Mouse (Mus musculus) stomach, postnatal 0 days (tissue): Measurements from ENCODE around the gene Cacna2d4. TPM values are rescaled to one million over a fixed set of nuclear protein-coding genes. Genes with fewer than 3 reads are reported as not detected.

Experiments used
- ATAC-seq: fragments of 200-750 bp; cut with Nextera tagmentation; 2 replicates; pipeline ENCODE4 v1.8.0; 2017; ENCODE audit not compliant: low FRiP score, low TSS enrichment
- DNase-seq: peaks from one replicate; pipeline ENCODE4 v3.0.0-alpha.2; 2016; ENCODE audit warnings: low spot score
- H3K27ac ChIP-seq: fragments of 300-500 bp; sonication (generic); replicated peaks from 2 replicates; pipeline ENCODE4 v1.5.1; 2014; ENCODE audit warnings: mild to moderate bottlenecking, control low read depth
- H3K27me3 ChIP-seq: fragments of 300-500 bp; sonication (generic); 2 replicates; pipeline ENCODE4 v1.6.1; 2014; ENCODE audit warnings: low read length; ENCODE audit not compliant: control insufficient read depth, insufficient read depth
- H3K36me3 ChIP-seq: fragments of 300-500 bp; sonication (generic); 2 replicates; pipeline ENCODE4 v1.6.1; 2014; ENCODE audit warnings: low read length, mixed read lengths; ENCODE audit not compliant: control insufficient read depth, insufficient read depth
- H3K4me1 ChIP-seq: fragments of 300-500 bp; sonication (generic); replicated peaks from 2 replicates; pipeline ENCODE4 v1.6.1; 2014; ENCODE audit warnings: antibody characterized with exemption; ENCODE audit not compliant: control insufficient read depth, insufficient read depth
- H3K4me2 ChIP-seq: fragments of 300-500 bp; sonication (generic); replicated peaks from 2 replicates; pipeline ENCODE4 v1.6.1; 2014; ENCODE audit warnings: low read depth, mild to moderate bottlenecking, control low read depth, moderate library complexity
- H3K4me3 ChIP-seq: fragments of 300-500 bp; sonication (generic); 2 replicates; pipeline ENCODE4 v1.5.1; 2014; ENCODE audit warnings: low read depth, low read length, control low read depth
- H3K9ac ChIP-seq: fragments of 300-500 bp; sonication (generic); 2 replicates; pipeline ENCODE4 v1.6.1; 2014; ENCODE audit warnings: mild to moderate bottlenecking, low read length, control low read depth, mixed read lengths
- H3K9me3 ChIP-seq: fragments of 300-500 bp; sonication (generic); 2 replicates; pipeline ENCODE4 v1.6.1; 2016; ENCODE audit warnings: low read length; ENCODE audit not compliant: control insufficient read depth
- CTCF ChIP-seq: IDR thresholded peaks from 2 replicates; pipeline ENCODE4 v1.5.1; 2016; ENCODE audit warnings: antibody characterized with exemption, low read depth, mild to moderate bottlenecking, moderate library complexity
- EP300 ChIP-seq: optimal IDR thresholded peaks from 2 replicates; pipeline ENCODE3; 2016; ENCODE audit warnings: antibody characterized with exemption
- WGBS: fragments of 180-500 bp; shearing (Covaris S2); extraction: QIAGEN DNeasy Blood & Tissue Kit; methylation state at CpG from one replicate; pipeline ENCODE4 v1.1.7; 2014; 5-methylcytosine and 5-hydroxymethylcytosine counted together
- polyA plus RNA-seq: library from polyadenylated mRNA; unstranded; fragments of >200 nt; fragmentation: Nextera tagmentation; extraction: Ambion mirVana; gene quantifications from 2 replicates; pipeline ENCODE4 v1.2.1, GENCODE M21; 2015

Gene Cacna2d4
- polyA plus RNA-seq, 1 experiment from 2014 or later = 0.13 TPM

DNA sequence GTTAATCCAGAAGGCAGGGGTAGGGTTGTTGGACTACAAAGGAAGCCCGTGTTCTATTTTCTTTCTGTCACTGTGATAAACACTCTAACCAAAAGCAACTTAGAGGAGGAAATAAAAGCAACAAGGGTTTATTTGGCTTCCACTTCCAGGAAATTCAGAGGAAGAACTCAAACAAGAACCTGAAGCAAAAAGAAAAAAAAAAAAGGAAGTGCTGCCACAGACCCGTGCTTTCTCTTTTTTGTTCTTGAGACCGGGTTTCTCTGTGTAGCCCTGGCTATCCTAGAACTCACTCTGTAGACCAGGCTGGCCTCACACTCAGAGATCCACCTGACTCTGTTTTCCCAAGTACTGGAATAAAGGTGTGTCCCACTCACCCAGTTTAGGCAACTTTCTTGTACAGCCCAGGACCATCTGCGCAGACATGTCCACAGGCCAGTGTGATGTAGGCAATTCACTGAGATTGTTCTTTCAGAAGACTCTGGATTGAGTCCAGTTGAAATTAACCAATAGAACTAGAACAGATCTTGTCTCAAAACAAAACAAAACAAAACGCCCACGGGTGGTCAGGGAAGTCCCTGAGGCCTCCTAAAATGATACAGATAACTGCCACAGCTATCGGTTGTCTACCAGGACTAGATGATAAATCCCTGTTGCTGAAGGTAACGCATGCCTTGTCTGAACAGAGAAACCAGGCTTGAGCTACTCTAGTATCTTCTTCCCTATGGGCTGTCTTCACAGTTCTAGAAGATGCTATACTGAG lies 165.4 kb downstream of the Cacna2d4 start:
- H3K4me2 ChIP-seq = no peak overlapping the region
- no peaks in the 10 kb centered on the region for H3K36me3 ChIP-seq
- TF ChIP-seq EP300 (no peak), CTCF (no peak)
- 74% methylated on average over 8 of the region's 8 CpGs for WGBS
- no peaks in the 10 kb centered on the region for H3K9me3 ChIP-seq
- ATAC-seq = no peak
- DNase-seq = no peak
- no peak overlapping the region for H3K27ac ChIP-seq
- no peaks in the 10 kb centered on the region for H3K27me3 ChIP-seq
- no peak overlapping the region for H3K9ac ChIP-seq
- H3K4me3 ChIP-seq = no peak overlapping the region
- H3K4me1 ChIP-seq = no peaks in the 10 kb centered on the region

Other genes starting within 250 kb of the Cacna2d4 start
- 4.8 and 5.3 TPM in 2 replicates for gene Dcp1b, start 61.3 kb upstream of the Cacna2d4 start, polyA plus RNA-seq
- gene Cacna1c, start 40.1 kb upstream of the Cacna2d4 start, polyA plus RNA-seq = 2.0 and 2.3 TPM in 2 replicates
- gene Lrtm2, start 94.2 kb downstream of the Cacna2d4 start, polyA plus RNA-seq = 0.08 TPM in 2 replicates
- gene Adipor2, start 181.2 kb downstream of the Cacna2d4 start, polyA plus RNA-seq = 80.7 and 90.5 TPM in 2 replicates
- gene Fbxl14, start 243.1 kb downstream of the Cacna2d4 start, polyA plus RNA-seq = 2.9 TPM in 2 replicates